Mouse (Mus musculus): ENCODE measurements around the gene 1700037C18Rik.

DNA sequence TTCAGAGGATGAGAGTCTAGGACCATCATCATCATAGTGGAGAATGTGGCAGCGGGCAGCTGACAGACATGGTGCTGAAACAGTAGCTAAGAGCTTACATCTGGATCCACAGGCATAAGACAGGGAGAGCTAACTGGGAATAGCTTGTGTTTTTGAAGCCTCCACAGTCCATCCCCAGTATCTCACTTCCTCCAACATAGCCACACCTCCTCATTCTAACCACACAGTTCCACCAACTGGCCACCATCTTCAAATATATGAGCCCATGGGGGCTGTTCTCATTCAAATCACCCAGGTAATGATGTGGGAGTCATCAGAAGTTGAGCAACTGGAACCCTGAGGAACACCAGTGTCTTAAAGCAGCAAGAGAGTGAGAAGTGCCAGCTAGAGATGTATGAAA lies 42.7 kb upstream of the 1700037C18Rik start:
- no peak for TF ChIP-seq CTCF (IDR thresholded peaks at IDR 0.05; ENCODE audit: insufficient read depth, low read length)
- no peak for TF ChIP-seq POLR2A (IDR thresholded peaks at IDR 0.05; ENCODE audit: borderline replicate concordance, extremely low read depth, low read depth, low read length)

All from lung, adult 2 months (tissue).